ENCODE assay signal across 11 mouse cellular contexts in the genomic region with DNA sequence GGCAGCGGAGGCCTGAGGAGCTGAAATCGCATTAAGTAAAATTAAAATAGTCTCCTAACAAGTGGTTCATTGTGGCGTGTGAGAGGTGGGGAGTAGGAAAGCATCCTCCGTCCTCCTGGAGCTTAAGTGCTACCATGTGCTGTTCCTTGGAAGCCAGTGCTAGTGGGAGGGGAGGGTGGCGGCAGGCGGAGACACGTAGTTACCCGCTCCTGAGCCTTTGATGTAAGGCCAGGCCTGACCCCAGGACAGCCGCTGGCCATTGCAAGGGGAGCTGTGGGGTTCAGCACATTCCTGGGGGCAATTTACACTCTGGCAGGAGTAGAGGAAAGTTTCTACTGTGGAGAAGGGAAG. TPM values are rescaled to one million over a fixed set of nuclear protein-coding genes. Genes with fewer than 3 reads are reported as not detected.
DNase-seq lines count a peak whose midpoint lies in the region; ATAC-seq and TF ChIP-seq lines count a peak whose summit lies in the region.
"Had no signal": no experiment of that assay in that cellular context is flagged by ENCODE, and none has a peak within 500 bp of the region (broad histone marks: within the 10 kb centered on the region; RNA-seq: fewer than 3 reads in every experiment).

No protein-coding gene starts in this region.

- TF ChIP-seq POLR2A in heart, adult 2 months (IDR thresholded peaks at IDR 0.05; ENCODE audit: insufficient read depth, low read depth, low read length) = no peak
- no peak for TF ChIP-seq POLR2A in ES-Bruce4 (IDR thresholded peaks at IDR 0.05; ENCODE audit: insufficient read depth, low read length)

- peaks cover 18% of the 10 kb centered on the region for H3K27me3 ChIP-seq in heart, embryonic 15.5 days
- no peaks in the 10 kb centered on the region for H3K27me3 ChIP-seq in heart, adult 2 months (ENCODE audit: control insufficient read depth, insufficient read depth, low read length)
- H3K27me3 ChIP-seq in E14TG2a.4 (ENCODE audit: insufficient read depth, low read length) = peaks cover 45% of the 10 kb centered on the region
- H3K27me3 ChIP-seq in ES-Bruce4 (ENCODE audit: control insufficient read depth, insufficient read depth, low read length, poor library complexity, severe bottlenecking) = no peaks in the 10 kb centered on the region
- H3K27me3 ChIP-seq in hindbrain, embryonic 15.5 days = no peaks in the 10 kb centered on the region

- no peak overlapping the region for H3K4me3 ChIP-seq in heart, embryonic 15.5 days
- H3K4me3 ChIP-seq in heart, adult 2 months = no peak overlapping the region
- H3K4me3 ChIP-seq in E14TG2a.4 (replicated peaks; ENCODE audit: low read length) (peak overlapping the region; percentile 73), ES-Bruce4 (ENCODE audit: low read depth, low read length) (peak overlapping the region; percentile 31)
- H3K4me3 ChIP-seq in hindbrain, embryonic 15.5 days = no peak overlapping the region

- no peak overlapping the region for H3K9ac ChIP-seq in heart, embryonic 15.5 days
- no peak overlapping the region for H3K9ac ChIP-seq in heart, adult 2 months (ENCODE audit: low read depth, low read length)
- H3K9ac ChIP-seq in ES-Bruce4 (ENCODE audit: low read depth, poor library complexity, severe bottlenecking) = peak overlapping the region; percentile 9; the same call in 1 of the 2 replicates
- no peak overlapping the region for H3K9ac ChIP-seq in hindbrain, embryonic 15.5 days
- H3K9ac ChIP-seq: liver, postnatal 0 days had no signal

- no peak overlapping the region for H3K27ac ChIP-seq in heart, embryonic 15.5 days
- H3K27ac ChIP-seq in heart, adult 2 months = no peak overlapping the region
- no peak overlapping the region for H3K27ac ChIP-seq in ES-Bruce4 (ENCODE audit: insufficient read depth, low read length)
- 0 out of 2 replicates have a peak overlapping the region, but pooled peaks have one; percentile 20 for H3K27ac ChIP-seq in hindbrain, embryonic 15.5 days (replicated peaks)

- intact Hi-C loops in heart, adult 2 months (cut with DNase I) = loop anchor here (1.0 kb wide), 1 partner anchor 31 kb away; no protein-coding TSS in a partner anchor

- peaks cover 12% of the 10 kb centered on the region for H3K4me1 ChIP-seq in heart, embryonic 15.5 days (replicated peaks)
- peaks cover 2% of the 10 kb centered on the region for H3K4me1 ChIP-seq in heart, adult 2 months (ENCODE audit: control insufficient read depth, insufficient read depth, low read length)
- H3K4me1 ChIP-seq in E14TG2a.4 (replicated peaks; ENCODE audit: low read depth, low read length) (peaks cover 67% of the 10 kb centered on the region), ES-Bruce4 (ENCODE audit: control insufficient read depth, insufficient read depth, low read length) (no peaks in the 10 kb centered on the region)
- H3K4me1 ChIP-seq in hindbrain, embryonic 15.5 days (replicated peaks) = 0 out of 2 replicates have a peak, but pooled peaks cover 4% of the 10 kb centered on the region

- no peaks in the 10 kb centered on the region for H3K79me2 ChIP-seq in heart, adult 2 months (replicated peaks; ENCODE audit: control insufficient read depth, insufficient read depth, low read length)

- no peak for DNase-seq in heart, adult 2 months
- no peak for DNase-seq in urinary bladder, adult 2 months (ENCODE audit: low spot score)
- DNase-seq in adrenal gland, adult 18-20 months (ENCODE audit: low spot score in 2 of 2) = no peak
- DNase-seq: right cerebral cortex, postnatal 25 days had no signal

- no peak overlapping the region for H3K4me2 ChIP-seq in heart, embryonic 15.5 days
- no peak overlapping the region for H3K4me2 ChIP-seq in hindbrain, embryonic 15.5 days

- 0 out of 2 replicates have a peak, but pooled peaks have one; percentile 33 for ATAC-seq in heart, embryonic 15.5 days (replicated peaks; ENCODE audit: insufficient number of reproducible peaks, insufficient read depth, low FRiP score, low read depth)
- peak; percentile 39 for ATAC-seq in hindbrain, embryonic 15.5 days (ENCODE audit: low FRiP score, low read depth)

- peaks cover 7% of the 10 kb centered on the region; the same call in 1 of the 2 replicates for H3K36me3 ChIP-seq in heart, embryonic 15.5 days
- H3K36me3 ChIP-seq in heart, adult 2 months (ENCODE audit: control insufficient read depth, insufficient read depth, low read length) = no peaks in the 10 kb centered on the region
- H3K36me3 ChIP-seq in E14TG2a.4 (ENCODE audit: insufficient read depth, low read length) (peaks cover 7% of the 10 kb centered on the region), ES-Bruce4 (ENCODE audit: control insufficient read depth, insufficient read depth, low read length, poor library complexity, severe bottlenecking) (no peaks in the 10 kb centered on the region)
- H3K36me3 ChIP-seq in hindbrain, embryonic 15.5 days = peaks cover 17% of the 10 kb centered on the region

- no peaks in the 10 kb centered on the region for H3K9me3 ChIP-seq in heart, embryonic 15.5 days (replicated peaks)
- H3K9me3 ChIP-seq in E14TG2a.4 (ENCODE audit: low read length) (no peaks in the 10 kb centered on the region), ES-Bruce4 (replicated peaks; ENCODE audit: control insufficient read depth, insufficient read depth, low read length, poor library complexity, severe bottlenecking) (no peaks in the 10 kb centered on the region)
- H3K9me3 ChIP-seq in hindbrain, embryonic 15.5 days = no peaks in the 10 kb centered on the region

- TF ChIP-seq CTCF in heart, adult 2 months (IDR thresholded peaks at IDR 0.05) = no peak
- TF ChIP-seq CTCF in E14TG2a.4 (conservative IDR thresholded peaks at IDR 0.05; ENCODE audit: low read length) (no peak), ES-Bruce4 (IDR thresholded peaks at IDR 0.05; ENCODE audit: low read depth, low read length) (no peak)

- no peak for TF ChIP-seq EP300 in heart, adult 2 months (IDR thresholded peaks at IDR 0.05; ENCODE audit: insufficient read depth, low read depth, low read length)
- TF ChIP-seq EP300 in ES-Bruce4 (IDR thresholded peaks at IDR 0.05; ENCODE audit: insufficient read depth, low read depth, low read length) = no peak

- 37% methylated on average over 9 of the region's 9 CpGs for WGBS in heart, embryonic 15.5 days
- 58% methylated on average over 9 of the region's 9 CpGs for WGBS in heart, adult 2 months
- WGBS in hindbrain, embryonic 15.5 days = 46% methylated on average over 9 of the region's 9 CpGs

RNA-seq across cellular contexts. Expression of a gene that starts 8.1 kb away (rescaled TPM):
- 5.2 and 10.9 TPM in 2 replicates for polyA plus RNA-seq in heart, embryonic 15.5 days (2015; fragmentation: Nextera tagmentation; extraction: Ambion mirVana)
- under 1 TPM; 0.57 to 0.66 TPM for total RNA-seq in heart, adult 2 months (2021)
- polyA plus RNA-seq in heart, adult 2 months (2012; rRNA removed) = 0.45 and 0.91 TPM in 2 replicates
- polyA plus RNA-seq in ES-Bruce4 (2011; ENCODE audit: insufficient read depth, insufficient read length, low read depth, missing spikeins) = 1.0 and 1.2 TPM in 2 replicates
- 6.9 and 8.1 TPM in 2 replicates for polyA plus RNA-seq in hindbrain, embryonic 15.5 days (2015; fragmentation: Nextera tagmentation; extraction: Ambion mirVana)
- polyA plus RNA-seq in urinary bladder, adult 2 months (2012; rRNA removed) = 17.6 and 22.6 TPM in 2 replicates
- total RNA-seq in adrenal gland, adult 18-20 months (2021) = 1 to 10 TPM; 2.6 to 2.8 TPM
- total RNA-seq: granulocyte monocyte progenitor cell, adult 5-6 weeks; megakaryocyte-erythroid progenitor cell, adult 5-6 weeks had no signal

RNA-seq across cellular contexts. Expression of a gene that starts 16.4 kb away (rescaled TPM):
- 73.1 and 77.6 TPM in 2 replicates for polyA plus RNA-seq in heart, embryonic 15.5 days (2015; fragmentation: Nextera tagmentation; extraction: Ambion mirVana)
- total RNA-seq in heart, adult 2 months (2021) = 10 to 100 TPM; 46.3 to 49.5 TPM
- polyA plus RNA-seq in heart, adult 2 months (2012; rRNA removed) = 41.0 and 65.9 TPM in 2 replicates
- polyA plus RNA-seq in ES-Bruce4 (2011; ENCODE audit: insufficient read depth, insufficient read length, low read depth, missing spikeins) = 62.8 TPM in 2 replicates
- 172 and 180 TPM in 2 replicates for polyA plus RNA-seq in hindbrain, embryonic 15.5 days (2015; fragmentation: Nextera tagmentation; extraction: Ambion mirVana)
- polyA plus RNA-seq in urinary bladder, adult 2 months (2012; rRNA removed) = 85.7 and 101 TPM in 2 replicates
- 10 to 100 TPM; 89.7 to 92.1 TPM for total RNA-seq in adrenal gland, adult 18-20 months (2021)

RNA-seq across cellular contexts. Expression of a gene that starts 22.4 kb away (rescaled TPM):
- polyA plus RNA-seq in heart, embryonic 15.5 days (2015; fragmentation: Nextera tagmentation; extraction: Ambion mirVana) = 39.4 and 50.7 TPM in 2 replicates
- 100 to 1,000 TPM; 253 to 267 TPM for total RNA-seq in heart, adult 2 months (2021)
- 149 and 161 TPM in 2 replicates for polyA plus RNA-seq in heart, adult 2 months (2012; rRNA removed)
- polyA plus RNA-seq in ES-Bruce4 (2011; ENCODE audit: insufficient read depth, insufficient read length, low read depth, missing spikeins) = 29.0 and 31.9 TPM in 2 replicates
- 82.9 and 97.5 TPM in 2 replicates for polyA plus RNA-seq in hindbrain, embryonic 15.5 days (2015; fragmentation: Nextera tagmentation; extraction: Ambion mirVana)
- 103 and 127 TPM in 2 replicates for polyA plus RNA-seq in urinary bladder, adult 2 months (2012; rRNA removed)
- 10 to 100 TPM; 56.3 to 63.1 TPM for total RNA-seq in adrenal gland, adult 18-20 months (2021)

RNA-seq across cellular contexts. Expression of a gene that starts 43.0 kb away (rescaled TPM):
- polyA plus RNA-seq in heart, embryonic 15.5 days (2015; fragmentation: Nextera tagmentation; extraction: Ambion mirVana) = 30.4 and 44.9 TPM in 2 replicates
- total RNA-seq in heart, adult 2 months (2021) = 10 to 100 TPM; 12.9 to 13.0 TPM
- polyA plus RNA-seq in heart, adult 2 months (2012; rRNA removed) = 14.7 and 16.0 TPM in 2 replicates
- 31.4 and 35.7 TPM in 2 replicates for polyA plus RNA-seq in ES-Bruce4 (2011; ENCODE audit: insufficient read depth, insufficient read length, low read depth, missing spikeins)
- polyA plus RNA-seq in hindbrain, embryonic 15.5 days (2015; fragmentation: Nextera tagmentation; extraction: Ambion mirVana) = 78.6 and 86.1 TPM in 2 replicates
- polyA plus RNA-seq in urinary bladder, adult 2 months (2012; rRNA removed) = 42.3 and 48.2 TPM in 2 replicates
- 10 to 100 TPM; 31.0 to 31.2 TPM for total RNA-seq in adrenal gland, adult 18-20 months (2021)

RNA-seq across cellular contexts. Expression of a gene that starts 46.9 kb away (rescaled TPM):
- 1.1 and 2.4 TPM in 2 replicates for polyA plus RNA-seq in heart, embryonic 15.5 days (2015; fragmentation: Nextera tagmentation; extraction: Ambion mirVana)
- total RNA-seq in heart, adult 2 months (2021) = under 1 TPM; 0.37 to 0.39 TPM
- polyA plus RNA-seq in heart, adult 2 months (2012; rRNA removed) = 1.5 and 1.9 TPM in 2 replicates
- polyA plus RNA-seq in ES-Bruce4 (2011; ENCODE audit: insufficient read depth, insufficient read length, low read depth, missing spikeins) = 4.8 and 5.9 TPM in 2 replicates
- 10.7 and 11.4 TPM in 2 replicates for polyA plus RNA-seq in hindbrain, embryonic 15.5 days (2015; fragmentation: Nextera tagmentation; extraction: Ambion mirVana)
- 25.8 and 40.1 TPM in 2 replicates for polyA plus RNA-seq in urinary bladder, adult 2 months (2012; rRNA removed)
- total RNA-seq in adrenal gland, adult 18-20 months (2021) = 1 to 10 TPM; 2.8 to 4.5 TPM
- total RNA-seq: granulocyte monocyte progenitor cell, adult 5-6 weeks; megakaryocyte-erythroid progenitor cell, adult 5-6 weeks had no signal

Comparison
In these comparisons a context has a peak if more than half of its experiments do, and no peak if none do; other contexts are left out.
1. H3K4me3 ChIP-seq: peak in E14TG2a.4 (single experiment) and ES-Bruce4 (single experiment); none in heart, embryonic 15.5 days (single experiment), heart, adult 2 months (single experiment) and hindbrain, embryonic 15.5 days (single experiment).